Mouse (Mus musculus) brown adipose tissue, adult 24 weeks (tissue): Measurements from ENCODE around the gene Ndfip2. TPM values are rescaled to one million over a fixed set of nuclear protein-coding genes. Genes with fewer than 3 reads are reported as not detected.

Experiments used
- H3K27ac ChIP-seq: fragments of 200-500 bp; replicated peaks from 2 replicates; pipeline ENCODE4 v1.5.1; 2012; ENCODE audit warnings: low read depth, mild to moderate bottlenecking, low read length
- H3K4me1 ChIP-seq: fragments of 200-500 bp; 2 replicates; pipeline ENCODE4 v1.6.1; 2012; ENCODE audit warnings: low read length, mixed read lengths; ENCODE audit not compliant: control insufficient read depth, insufficient read depth, insufficient read length
- H3K4me3 ChIP-seq: fragments of 200-500 bp; 2 replicates; pipeline ENCODE4 v1.5.1; 2012; ENCODE audit warnings: low read depth, mild to moderate bottlenecking, low read length, moderate library complexity; ENCODE audit not compliant: insufficient read depth
- polyA plus RNA-seq: library from polyadenylated mRNA; stranded (reverse); fragments of >200 nt; gene quantifications from 2 replicates; pipeline ENCODE4 v1.2.4, GENCODE M21; 2012; ENCODE audit not compliant: missing spikeins, insufficient read depth, insufficient read length

The Ndfip2 gene
- polyA plus RNA-seq, 1 experiment: 23.4 TPM

DNA sequence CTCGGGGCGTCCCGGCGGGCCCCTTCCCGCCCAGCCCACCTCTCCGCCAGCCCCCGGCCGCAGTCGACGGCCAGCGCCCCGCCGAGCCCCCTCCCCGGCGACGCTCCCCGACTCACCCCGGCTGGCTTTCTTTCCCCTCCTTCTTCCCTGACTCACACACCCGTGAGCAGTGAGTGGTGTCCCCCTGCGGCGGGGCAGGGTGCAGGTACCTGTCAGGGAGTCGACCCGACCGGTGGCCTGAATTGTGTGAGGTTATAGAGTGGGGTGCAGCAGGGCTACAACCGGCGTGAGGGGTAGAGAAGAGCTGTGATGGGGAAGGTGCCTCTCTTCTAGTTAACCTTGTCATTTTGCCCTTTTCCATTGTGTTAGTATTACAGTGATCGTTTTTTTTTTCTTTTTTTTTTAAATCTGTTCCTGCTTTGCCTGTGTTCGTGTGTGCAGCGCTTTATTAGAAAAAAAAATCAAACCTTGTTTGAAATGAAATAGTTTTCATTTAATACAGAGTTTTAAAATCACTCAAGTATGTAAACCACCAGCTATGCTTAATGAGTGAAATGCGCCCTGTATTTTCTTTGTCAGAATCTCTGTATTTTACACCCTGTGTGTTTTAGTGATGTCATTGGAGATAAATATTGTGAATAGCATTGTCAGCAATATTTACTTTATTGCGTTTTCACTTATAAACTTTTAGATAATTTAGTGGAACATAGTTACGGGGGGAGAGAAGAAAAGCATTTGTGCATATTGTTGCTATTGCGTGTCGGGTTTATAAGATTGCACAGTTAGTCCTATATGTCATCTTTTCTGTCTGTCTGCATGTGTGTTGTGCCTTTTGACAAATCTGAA lies 885 bp downstream of the Ndfip2 start:
- H3K27ac ChIP-seq: peak overlapping the region; percentile 55
- peak overlapping the region; percentile 86 for H3K4me3 ChIP-seq
- no peaks in the 10 kb centered on the region; the same call in 1 of the 2 replicates for H3K4me1 ChIP-seq

DNA sequence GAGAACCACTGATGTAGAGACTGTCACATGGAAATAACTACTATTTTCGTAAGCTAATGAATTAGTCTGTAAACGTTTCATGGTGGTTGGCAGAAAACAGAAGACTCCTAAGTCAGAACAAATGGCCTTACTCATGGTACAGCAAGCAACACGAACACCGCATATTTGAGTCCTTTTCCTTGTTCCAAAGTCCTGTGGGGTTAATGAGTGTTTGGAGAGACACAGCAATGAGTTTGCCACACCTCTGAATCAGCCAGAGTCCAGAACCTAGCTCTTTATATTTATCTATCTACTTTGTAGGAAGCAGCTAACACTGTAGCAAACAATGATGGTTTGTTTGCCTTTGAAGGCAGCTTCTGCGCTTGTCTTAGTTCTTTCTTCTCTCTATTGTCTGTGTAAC lies 4.5 kb downstream of the Ndfip2 start:
- H3K27ac ChIP-seq: no peak overlapping the region

DNA sequence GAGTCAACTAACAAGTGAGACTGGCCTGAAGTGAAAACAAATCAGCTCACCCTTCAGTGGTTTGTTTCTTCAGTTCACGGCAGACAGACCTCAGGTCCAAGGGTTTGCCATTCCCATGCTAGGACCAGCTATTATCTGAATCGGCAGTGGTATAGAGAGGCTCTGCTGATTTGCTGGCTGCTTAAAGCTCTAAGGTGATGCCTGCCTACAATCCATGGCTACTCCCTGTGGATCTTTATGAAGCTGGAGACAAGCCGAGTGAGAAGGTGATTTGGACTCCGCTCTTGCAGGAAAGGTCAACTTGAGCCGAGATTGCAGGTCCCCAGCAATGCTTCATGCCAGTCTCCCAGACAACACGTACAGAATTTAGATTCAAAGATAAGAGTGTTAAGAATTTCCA lies 8.7 kb downstream of the Ndfip2 start:
- Histone ChIP-seq H3K4me3 (no peak overlapping the region), H3K27ac (no peak overlapping the region), H3K4me1 (peaks cover 5% of the 10 kb centered on the region)

More for the DNA sequence above, 4.5 kb downstream of the Ndfip2 start:
- Histone ChIP-seq H3K4me3 (no peak overlapping the region), H3K4me1 (peaks cover 5% of the 10 kb centered on the region)

GRCm38 (mm10) chr14:105272030-105272429 lies 13.7 kb downstream of the Ndfip2 start:
- no peak overlapping the region for H3K27ac ChIP-seq
- H3K4me3 ChIP-seq: no peak overlapping the region
- peaks cover 9% of the 10 kb centered on the region for H3K4me1 ChIP-seq

- no peak overlapping the region for H3K4me3 ChIP-seq
- H3K4me1 ChIP-seq: peaks cover 6% of the 10 kb centered on the region
- H3K27ac ChIP-seq: no peak overlapping the region
These were observed 14.2 kb downstream of the Ndfip2 start for GRCm38 (mm10) chr14:105272539-105272938.

DNA sequence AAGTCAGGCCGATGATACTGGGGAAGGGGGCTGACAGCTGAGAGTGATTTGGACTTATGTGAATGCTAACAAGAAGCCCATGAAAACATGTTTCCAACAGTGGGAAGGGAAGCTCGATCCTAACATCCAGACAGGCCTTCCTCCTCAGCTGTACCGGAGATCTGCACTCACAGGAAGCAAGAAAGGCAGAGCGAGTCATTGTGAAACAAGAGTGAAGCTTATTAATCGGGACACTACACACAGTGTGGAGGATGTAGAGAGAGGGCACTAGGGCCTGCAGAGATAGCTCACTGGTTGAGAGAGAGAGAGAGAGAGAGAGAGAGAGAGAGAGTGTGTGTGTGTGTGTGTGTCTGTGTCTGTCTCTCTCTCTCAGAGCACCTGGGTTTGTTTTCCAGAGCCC lies 16.8 kb downstream of the Ndfip2 start:
- H3K4me3 ChIP-seq: no peak overlapping the region
- H3K27ac ChIP-seq: no peak overlapping the region
- peaks cover 6% of the 10 kb centered on the region for H3K4me1 ChIP-seq

DNA sequence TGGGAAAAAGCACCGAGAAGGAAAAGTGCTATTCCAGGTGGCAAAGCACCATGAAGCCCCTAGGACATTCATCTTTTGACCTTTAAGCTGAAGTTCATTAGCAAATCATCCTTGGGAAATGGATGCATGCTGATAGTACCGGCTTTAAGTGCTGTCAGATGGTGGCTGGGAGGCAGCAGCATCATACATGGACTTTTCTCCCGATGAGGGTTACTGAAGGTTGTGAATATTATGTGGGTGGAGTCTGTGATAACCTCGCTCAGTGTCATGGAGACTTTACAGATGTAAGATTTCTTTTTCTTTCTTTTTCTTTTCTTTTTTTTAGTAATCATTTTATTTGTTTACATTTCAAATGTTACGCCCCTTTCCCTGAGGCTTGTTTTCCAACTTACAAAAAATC lies 18.9 kb downstream of the Ndfip2 start:
- no peak overlapping the region for H3K27ac ChIP-seq
- H3K4me1 ChIP-seq: peaks cover 6% of the 10 kb centered on the region
- no peak overlapping the region for H3K4me3 ChIP-seq

GRCm38 (mm10) chr14:105284062-105284461 lies 25.7 kb downstream of the Ndfip2 start:
- no peak overlapping the region for H3K4me3 ChIP-seq
- H3K27ac ChIP-seq: no peak overlapping the region
- no peaks in the 10 kb centered on the region for H3K4me1 ChIP-seq

- H3K4me1 ChIP-seq: no peaks in the 10 kb centered on the region
- H3K4me3 ChIP-seq: no peak overlapping the region
- H3K27ac ChIP-seq: no peak overlapping the region
These were observed 29.2 kb downstream of the Ndfip2 start for GRCm38 (mm10) chr14:105287557-105287956.

GRCm38 (mm10) chr14:105287972-105288371 lies 29.6 kb downstream of the Ndfip2 start:
- no peak overlapping the region for H3K27ac ChIP-seq
- no peaks in the 10 kb centered on the region for H3K4me1 ChIP-seq
- no peak overlapping the region for H3K4me3 ChIP-seq

- Histone ChIP-seq H3K4me1 (no peaks in the 10 kb centered on the region), H3K4me3 (no peak overlapping the region), H3K27ac (no peak overlapping the region)
These were observed 30.2 kb downstream of the Ndfip2 start for GRCm38 (mm10) chr14:105288529-105288928.

GRCm38 (mm10) chr14:105292139-105292538 lies 33.8 kb downstream of the Ndfip2 start:
- Histone ChIP-seq H3K27ac (no peak overlapping the region), H3K4me1 (no peaks in the 10 kb centered on the region), H3K4me3 (no peak overlapping the region)

- Histone ChIP-seq H3K27ac (no peak overlapping the region), H3K4me3 (no peak overlapping the region), H3K4me1 (no peaks in the 10 kb centered on the region)
These were observed 35.4 kb downstream of the Ndfip2 start for GRCm38 (mm10) chr14:105293777-105294176.

- H3K4me3 ChIP-seq: no peak overlapping the region
- no peak overlapping the region for H3K27ac ChIP-seq
- no peaks in the 10 kb centered on the region for H3K4me1 ChIP-seq
These were observed 37.6 kb downstream of the Ndfip2 start for GRCm38 (mm10) chr14:105295820-105296582.

- H3K4me3 ChIP-seq: no peak overlapping the region
- no peaks in the 10 kb centered on the region for H3K4me1 ChIP-seq
- no peak overlapping the region for H3K27ac ChIP-seq
These were observed 41.4 kb downstream of the Ndfip2 start for GRCm38 (mm10) chr14:105299744-105300255.
